Mouse (Mus musculus): ENCODE measurements around the gene Rac3.
"Not testable (repeated sequence)": the region's sequence is repeated elsewhere in the genome, so short reads cannot be mapped to it uniquely, and the experiment has no call there.

Rac3 gene

DNA sequence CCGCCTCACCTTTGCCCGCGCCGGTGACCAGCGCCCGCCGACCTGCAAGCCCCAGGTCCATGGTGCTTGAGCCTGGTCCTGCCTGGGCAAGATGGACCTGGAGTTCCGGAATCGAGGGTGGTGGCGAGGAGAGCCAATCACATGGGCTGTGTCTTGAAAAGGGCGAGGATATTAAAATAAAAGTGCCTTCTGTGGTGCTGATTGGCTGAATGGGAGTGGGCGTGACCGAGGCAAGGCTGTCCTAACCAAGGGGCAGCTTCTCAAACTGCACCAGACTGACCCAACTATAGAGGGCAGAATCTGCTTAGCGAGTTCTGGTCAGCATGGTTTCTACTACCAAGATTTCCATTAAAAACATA, 5.9 kb downstream of the Rac3 start, which contains the start of gene Dcxr:
TSS of gene Dcxr (minus strand) at position 113 of the 359 bp plus-strand sequence.
- in situ Hi-C loops (cut with MboI, MseI), result loop anchor here (5.0 kb wide), 1 partner anchor 40 kb away; no protein-coding TSS in a partner anchor

DNA sequence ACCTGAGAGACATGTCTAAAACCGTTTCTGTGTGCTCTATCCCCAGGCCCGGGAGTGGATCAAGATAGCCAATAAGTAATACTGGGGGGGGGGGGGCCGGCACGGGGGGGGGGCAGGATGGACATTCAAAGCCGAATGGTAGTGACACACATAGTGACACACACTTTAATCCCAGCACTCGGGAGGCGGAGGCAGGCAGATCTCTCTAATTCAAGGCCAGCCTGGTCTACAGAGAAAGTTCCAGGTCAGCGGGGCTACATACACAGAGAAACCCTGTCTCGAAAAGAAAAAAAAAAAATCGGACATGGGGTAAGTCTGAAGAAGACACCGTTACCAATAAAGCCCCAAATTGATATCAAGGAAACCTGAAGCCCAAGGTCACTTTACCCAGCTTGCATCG, 6.3 kb downstream of the Rac3 start:
- in situ Hi-C loops (cut with MboI, MseI), result loop anchor here (5.0 kb wide), 1 partner anchor 40 kb away; no protein-coding TSS in a partner anchor

DNA sequence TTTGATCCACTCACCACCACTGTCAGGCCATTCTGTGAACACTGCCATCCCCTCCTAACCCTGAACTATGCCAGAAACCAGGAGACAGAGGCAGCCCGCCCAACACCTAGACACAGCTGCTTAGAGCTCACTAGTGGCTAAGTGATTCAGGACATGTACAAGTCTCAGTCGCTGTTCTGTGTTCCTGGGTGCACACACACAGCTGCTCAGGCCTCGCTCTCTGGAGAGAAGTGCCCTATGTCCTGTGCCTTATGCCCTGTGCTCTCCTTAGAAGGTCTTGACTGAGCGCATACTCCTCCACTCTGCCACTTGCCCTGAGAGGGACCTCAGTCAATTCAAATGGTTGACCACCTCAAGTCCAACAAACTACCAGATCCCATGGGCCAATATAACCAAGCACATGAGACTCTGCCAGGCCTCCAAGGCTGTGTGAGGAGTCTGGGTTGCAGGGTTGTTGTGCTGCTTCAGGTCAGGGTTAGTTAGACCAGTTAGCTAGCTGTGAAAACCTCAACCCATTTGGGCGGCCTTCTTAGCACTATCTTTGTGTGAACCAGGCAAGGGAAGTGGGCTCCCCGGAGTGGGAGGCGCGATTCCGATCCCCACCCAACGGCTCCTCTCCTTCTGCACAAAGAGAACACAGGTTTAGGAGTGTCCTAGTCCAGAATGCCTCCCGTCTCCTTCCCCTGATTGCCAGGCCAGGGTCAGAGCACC, 7.4 kb downstream of the Rac3 start:
- in situ Hi-C loops (cut with MboI, MseI), result loop anchor here (5.0 kb wide), 1 partner anchor 39 kb away; no protein-coding TSS in a partner anchor

DNA sequence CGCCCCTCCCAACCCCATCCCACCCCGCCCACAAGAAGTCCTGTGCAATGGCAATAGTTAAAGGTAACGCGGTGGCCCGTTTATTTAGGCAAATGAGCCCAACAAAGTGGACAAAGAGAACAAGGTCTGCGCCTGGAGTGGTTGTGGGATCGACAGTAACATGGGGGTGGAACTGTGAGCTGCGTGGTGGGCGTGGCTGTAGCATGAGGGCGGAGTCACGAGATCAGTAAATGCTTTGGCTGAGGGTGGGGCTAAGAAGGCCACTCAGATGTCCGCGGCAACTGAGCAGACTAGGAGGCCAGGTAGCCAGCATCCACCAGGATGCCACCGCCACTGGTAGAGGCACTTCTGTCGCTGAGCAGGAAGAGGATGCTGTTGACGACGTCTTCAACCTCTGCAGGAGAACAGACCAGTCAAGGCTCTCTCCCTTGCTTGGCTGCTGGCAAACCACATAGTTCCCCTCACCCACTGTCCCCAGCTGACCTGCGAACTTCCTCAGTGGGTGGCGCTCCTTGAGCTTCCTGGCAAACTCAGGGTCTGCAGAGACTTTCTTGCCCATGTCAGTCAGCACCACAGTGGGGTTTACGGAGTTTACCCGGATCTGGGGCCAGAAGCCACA, 8.3 kb downstream of the Rac3 start:
- in situ Hi-C loops (cut with MboI, MseI), result loop anchor here (5.0 kb wide), 1 partner anchor 38 kb away; no protein-coding TSS in a partner anchor

DNA sequence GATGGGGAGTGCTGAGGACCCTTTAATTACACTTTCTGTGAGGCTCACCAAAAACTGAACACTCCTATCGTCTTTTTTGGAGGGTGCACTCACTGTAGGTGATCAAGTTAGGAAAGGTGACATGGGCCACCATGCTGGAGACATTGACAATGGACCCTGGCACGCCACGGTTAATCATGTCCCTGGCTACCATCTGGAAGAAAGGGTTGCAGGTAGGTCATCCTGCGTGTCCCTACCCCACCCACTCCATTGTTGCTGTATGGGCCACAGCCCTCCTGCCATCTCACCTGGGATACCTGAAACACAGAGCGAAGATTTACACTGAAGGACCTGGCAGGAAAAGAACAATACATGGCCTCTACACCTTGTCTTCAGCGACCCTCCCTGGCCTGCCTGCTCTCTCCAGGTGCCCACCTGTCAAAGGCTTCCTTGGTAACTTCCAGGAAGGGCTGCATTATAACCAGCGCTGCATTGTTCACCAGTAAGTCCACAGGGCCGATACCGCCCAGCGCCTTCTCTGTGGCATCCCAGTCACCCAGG, 9.1 kb downstream of the Rac3 start:
- in situ Hi-C loops (cut with MboI, MseI), result no loop called here

DNA sequence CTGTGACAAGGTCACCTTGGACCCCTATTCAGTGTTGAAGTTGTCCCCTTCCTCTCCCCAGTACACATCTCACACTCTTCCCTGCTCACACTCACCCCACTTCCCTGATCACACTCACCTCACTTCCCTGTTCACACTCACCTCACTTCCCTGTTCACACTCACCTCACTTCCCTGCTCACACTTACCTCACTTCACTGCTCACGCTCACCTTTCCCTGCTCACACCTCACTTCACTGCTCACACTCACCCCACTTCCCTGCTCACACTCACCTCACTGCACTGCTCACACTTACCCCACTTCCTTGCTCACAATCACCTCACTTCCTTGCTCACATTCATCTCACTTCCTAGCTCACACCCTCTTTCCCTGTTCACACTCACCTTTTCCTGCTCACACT, 10.1 kb downstream of the Rac3 start:
- in situ Hi-C loops (cut with MboI, MseI), result no loop called here

DNA sequence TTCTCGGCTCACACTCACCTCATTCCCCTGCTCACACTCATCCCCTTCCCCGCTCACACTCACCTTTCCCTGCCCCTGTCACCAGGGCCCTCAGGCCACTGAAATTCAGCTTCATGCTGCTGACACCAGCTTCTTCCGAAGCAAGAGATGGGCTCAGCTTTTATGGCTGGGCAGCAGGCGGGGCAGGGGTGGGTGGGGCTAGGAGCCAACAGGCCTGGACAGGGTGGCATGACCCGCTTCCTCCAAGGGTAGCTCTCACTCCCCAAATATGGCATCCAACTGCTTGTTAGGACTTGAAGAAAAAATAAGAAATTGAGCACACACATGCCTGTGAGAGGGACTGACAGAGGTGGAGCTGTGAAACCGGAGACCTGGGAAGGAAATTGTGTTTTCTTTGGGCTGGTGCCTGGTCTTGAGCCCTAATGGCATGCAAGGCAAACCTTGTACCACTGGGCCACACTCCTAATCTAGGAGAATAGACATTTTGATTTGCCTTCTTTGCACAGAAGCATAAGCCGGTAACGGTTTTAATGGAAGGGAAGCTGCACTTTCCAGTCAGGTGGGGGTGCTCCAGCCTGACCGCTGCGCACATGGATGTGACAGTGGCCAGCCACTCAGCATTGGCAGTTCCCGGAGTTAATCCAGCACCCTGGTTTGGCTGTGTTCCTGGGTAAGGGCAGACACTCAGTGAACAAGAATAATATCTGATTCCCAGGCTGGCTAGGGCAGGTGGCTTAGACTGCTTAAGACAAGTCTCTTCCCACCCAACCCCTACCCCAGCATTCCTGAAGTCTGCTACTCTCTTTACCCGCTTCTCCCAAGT, 10.8 kb downstream of the Rac3 start, which contains the start of gene Cbr2:
TSS of gene Cbr2 (minus strand) at position 257 of the 823 bp plus-strand sequence.
- in situ Hi-C loops (cut with MboI, MseI), result no loop called here

DNA sequence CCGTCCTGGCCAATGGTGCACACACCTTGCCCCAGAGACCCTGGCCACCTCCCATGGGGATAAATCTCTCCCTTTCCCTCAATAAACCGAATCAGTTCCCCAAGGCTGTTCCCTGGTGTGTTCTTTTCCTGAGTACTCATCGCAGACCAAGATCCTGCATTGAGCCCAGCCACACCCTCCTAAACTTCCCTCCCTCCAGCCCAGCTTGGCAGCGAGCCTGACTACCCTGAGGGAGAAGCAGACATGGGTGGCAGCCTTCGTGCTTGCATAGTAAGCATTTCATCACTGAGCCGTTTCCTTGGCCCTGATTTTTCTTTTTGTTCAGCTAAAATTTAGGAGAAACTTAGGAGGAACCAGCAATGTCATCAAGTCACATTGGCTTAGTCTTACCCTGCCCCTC, 12.3 kb downstream of the Rac3 start:
- in situ Hi-C loops (cut with MboI, MseI), result no loop called here

DNA sequence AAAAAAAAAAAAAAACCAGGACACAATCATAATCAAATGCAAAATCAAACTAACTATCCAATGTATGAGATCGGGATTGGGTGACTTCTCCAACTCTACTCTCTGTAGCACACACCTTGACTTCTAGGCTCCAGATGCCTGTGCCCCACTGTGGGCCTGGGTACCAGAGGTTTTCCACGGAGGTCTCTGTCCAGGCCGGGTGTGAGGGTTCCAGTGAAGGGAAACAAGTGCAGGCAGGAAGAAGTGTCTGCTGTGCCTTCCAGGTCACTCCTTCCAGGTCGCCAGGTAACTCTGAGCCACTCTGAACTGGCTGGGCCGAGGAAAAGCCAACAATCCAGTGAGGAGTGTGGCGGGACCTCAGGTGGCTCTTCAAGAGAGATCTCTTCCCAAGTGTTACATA, 15.2 kb downstream of the Rac3 start:
- in situ Hi-C loops (cut with MboI, MseI), result no loop called here

DNA sequence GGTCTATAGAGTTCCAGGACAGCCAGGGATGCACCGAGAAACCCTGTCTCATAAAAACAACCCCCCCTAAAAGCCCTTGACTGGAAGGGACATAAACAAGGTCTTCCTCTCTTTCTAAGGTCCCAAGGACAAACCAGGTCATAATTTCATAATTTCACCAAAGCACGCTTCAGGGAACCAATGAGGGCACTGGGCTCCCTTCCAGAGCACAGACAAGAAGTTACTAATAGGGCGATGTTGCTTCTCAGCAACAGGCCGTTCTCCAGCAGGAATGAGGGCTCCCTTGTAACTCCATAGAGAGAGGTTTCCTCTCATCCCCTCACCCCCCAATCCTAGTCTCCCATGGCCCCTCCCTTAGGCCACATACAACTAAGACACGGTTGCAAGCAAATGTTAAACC, 19.7 kb downstream of the Rac3 start:
- in situ Hi-C loops (cut with MboI, MseI), result no loop called here

DNA sequence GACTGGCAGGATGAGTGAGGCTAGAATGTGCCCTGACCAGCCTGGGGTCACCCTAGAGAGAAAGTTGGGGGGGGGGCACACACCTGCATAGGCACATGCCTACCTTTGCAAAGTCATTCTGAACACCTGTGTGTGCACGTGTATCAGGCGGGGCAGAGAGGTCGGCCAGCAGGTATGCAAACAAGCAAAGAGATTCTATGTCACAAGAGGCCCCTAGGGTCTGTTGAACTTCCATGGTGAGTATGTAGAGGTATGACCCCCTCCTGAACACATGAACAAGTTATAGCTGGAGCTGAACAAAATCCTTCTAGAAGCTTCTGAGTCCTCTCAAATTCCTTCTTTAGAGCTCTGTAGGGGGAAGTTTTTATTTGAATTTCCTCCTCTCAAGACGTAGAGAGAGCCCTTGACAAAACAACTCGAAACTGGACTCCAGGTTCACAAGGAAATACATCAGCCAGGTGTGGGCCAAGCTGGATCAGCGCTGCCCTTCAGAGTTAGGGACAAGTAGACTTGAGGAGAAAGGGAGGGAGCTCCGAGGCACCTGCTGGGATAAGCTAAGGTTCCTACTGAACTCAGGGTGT, 22.9 kb downstream of the Rac3 start:
- in situ Hi-C loops (cut with MboI, MseI), result no loop called here

DNA sequence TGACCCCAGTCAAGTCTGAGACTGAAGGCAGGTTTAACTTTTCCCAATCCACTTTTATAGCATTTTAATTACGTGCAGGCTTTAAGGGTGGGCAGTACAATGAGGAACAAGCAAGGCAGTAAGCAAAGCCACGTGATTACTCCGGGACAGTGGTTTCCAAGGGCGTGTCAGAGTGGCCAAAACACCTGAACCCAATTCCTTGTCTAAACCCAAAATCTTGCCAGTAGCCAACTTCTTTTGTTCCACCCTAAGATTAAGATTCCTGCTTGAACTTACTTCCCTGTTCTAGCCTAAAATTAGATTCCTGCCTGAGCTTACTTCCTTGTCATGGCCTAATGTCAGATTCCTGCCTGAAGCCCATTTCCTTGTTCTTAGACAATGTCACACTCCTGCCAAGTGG, 26.7 kb downstream of the Rac3 start:
- in situ Hi-C loops (cut with MboI, MseI), result no loop called here

DNA sequence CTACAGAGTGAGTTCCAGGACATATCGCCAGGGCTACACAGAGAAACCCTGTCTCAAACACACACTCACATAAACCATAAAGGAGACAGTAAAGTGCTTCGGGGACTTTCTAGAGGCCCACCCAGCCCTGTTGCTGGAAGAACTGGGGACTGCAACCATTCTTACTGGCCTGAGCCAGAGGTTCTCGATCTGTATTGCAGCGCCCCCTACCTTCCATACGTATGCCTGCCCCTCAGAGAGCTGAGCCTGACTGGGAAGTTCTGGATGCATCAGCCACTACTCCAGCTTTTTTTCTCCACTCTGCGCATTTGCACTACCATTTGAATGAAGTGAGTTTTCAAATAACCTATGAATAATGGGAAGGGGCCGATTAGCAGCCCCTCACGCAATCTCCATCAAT, 28.2 kb downstream of the Rac3 start:
- in situ Hi-C loops (cut with MboI, MseI), result no loop called here

DNA sequence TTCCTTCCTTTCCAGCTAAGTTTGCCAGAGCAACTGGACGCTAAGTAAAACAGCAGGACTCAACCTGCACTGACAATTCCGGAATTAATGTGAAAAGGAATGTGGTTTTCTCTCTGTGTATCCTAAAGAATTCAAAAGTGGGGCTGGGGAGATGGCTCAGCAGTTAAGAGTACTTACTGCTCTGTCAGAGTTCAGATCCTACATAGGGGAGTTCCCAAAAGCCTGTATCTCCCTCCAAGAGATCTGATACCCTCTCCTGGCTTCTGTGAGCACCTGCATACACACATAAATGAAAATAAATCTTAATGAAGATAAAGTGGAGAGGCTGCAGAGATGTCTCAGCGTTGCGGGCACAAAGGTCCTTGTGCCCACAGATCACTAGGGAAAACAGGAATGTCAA, 30.3 kb downstream of the Rac3 start:
- in situ Hi-C loops (cut with MboI, MseI), result no loop called here

DNA sequence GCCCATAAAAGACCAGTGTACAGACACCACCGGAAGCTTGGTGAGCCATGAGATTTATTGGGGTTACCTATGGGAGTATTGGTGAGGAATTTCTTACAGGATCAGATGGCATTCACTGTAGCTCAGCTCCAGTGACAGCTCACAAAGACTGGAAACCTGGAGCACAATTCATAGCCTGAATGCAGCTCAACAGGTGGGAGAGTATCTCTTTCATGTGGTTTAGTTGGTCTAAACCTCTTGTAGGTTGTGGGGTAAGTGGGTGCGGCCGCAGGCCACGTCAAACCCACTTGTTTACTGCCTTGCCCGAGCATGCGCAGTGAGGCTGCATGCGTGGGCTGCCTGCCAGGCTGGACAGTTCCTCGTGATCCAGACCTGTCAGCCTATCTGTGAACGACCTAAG, 39.0 kb downstream of the Rac3 start:
- in situ Hi-C loops (cut with MboI, MseI), result no loop called here

DNA sequence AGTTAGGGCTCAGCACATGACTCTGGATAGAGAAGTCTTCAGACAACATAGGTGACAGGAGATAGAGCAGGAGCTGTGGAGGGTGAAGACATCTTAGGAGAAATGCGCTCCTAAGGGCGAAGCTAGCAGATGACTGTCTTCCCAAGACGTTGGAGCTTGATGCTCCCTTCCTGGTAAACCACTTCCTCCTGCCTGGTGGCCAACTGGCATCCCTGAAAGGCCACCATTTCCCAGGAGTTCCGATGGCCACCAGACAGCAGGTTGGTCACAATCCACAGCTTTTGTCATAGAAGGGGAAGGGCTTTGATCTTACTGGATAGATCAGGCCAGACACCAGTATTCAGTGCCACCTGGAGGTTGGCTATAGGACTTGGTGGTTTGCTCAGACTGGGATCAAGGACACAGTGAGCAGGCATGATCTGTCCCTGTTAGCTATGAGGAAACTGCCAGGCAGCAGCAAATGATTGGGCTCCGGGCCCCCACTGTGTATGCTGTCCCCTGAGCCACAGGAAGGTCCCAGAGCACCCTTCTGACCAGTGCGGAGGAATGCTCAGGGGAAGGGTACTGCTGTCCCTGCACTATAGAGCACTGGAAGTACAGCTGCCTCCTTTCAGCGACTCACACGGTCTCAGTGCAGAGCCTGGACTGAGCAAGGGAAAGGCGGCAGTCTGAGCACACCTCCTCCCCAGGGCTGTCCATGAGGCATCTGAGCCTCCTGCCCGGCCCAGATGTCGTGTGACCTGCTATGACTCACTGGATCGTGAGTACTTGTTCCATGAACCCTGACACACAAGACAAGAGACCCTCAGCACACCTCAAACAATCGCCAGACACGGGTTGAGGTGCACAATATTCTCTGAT, 40.8 kb downstream of the Rac3 start:
- in situ Hi-C loops (cut with MboI, MseI), result no loop called here

DNA sequence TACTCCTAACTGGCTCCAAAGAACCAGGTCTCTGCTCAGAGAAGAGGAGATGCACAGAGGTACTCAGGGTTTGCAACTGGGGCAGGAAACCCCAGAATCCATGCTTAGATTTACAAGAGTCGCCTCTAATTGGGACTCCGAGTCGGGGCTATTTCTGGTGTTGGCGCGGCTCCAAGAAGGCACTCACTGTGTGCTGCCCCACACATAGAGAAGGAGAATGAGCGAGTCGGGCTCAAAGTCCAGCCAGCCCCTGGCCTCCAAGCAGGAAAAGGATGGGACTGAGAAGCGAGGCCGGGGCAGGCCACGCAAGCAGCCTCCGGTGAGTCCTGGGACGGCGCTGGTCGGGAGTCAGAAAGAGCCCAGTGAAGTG, 41.4 kb downstream of the Rac3 start, which contains the start of gene Hmga1b:
TSS of gene Hmga1b (plus strand) at position 123 of the 370 bp plus-strand sequence.
- in situ Hi-C loops (cut with MboI, MseI), result not testable (repeated sequence)

DNA sequence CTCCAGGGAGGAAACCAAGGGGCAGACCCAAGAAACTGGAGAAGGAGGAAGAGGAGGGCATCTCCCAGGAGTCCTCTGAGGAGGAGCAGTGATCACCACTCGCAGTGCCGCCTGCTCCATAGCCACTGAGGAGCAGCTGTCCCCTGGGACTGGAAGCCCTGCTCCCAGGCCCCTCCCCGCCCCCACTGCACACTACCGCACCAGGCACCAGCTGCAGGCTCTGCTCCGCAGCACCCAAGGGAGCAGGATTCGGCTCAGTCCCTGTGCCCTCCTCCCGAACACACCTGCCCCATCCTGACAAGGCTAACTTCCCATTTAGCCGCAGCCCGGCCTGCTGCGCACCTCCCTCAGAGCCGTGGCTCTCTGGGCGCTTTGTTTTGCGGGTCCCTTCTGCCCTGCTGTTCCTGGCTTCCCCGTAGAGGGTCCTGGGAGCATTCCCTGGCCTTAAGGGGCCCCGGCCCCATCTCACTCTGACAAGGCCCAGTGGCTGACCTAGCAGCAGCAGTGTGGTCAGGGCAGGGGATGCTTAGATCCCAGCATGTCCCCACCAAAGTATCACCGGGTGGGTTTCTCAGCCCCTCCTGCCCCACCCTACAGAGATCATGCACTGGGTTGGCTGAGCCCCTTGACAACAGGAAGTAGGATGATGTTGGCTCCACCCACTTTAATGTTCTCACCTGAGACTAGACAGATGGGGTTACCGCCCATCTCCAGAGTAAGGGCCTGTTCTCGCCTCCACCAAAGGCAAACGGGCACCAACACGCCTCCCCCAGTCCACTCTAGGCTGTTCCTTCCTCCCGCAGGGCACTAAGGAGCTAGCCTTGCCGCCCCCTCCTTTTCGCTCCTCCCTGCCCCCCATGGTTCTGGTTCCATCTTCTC, 42.1 kb downstream of the Rac3 start:
- in situ Hi-C loops (cut with MboI, MseI), result not testable (repeated sequence)

DNA sequence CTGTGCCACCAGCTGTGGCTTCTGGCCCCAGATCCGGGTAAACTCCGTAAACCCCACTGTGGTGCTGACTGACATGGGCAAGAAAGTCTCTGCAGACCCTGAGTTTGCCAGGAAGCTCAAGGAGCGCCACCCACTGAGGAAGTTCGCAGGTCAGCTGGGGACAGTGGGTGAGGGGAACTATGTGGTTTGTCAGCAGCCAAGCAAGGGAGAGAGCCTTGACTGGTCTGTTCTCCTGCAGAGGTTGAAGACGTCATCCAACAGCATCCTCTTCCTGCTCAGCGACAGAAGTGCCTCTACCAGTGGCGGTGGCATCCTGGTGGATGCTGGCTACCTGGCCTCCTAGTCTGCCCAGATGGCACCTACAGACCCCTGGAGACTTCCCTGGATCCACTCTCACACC, 45.8 kb downstream of the Rac3 start:
- in situ Hi-C loops (cut with MboI, MseI), result loop anchor here (5.0 kb wide), 1 partner anchor 40 kb away; the partner anchor contains the start of gene Dcxr

DNA sequence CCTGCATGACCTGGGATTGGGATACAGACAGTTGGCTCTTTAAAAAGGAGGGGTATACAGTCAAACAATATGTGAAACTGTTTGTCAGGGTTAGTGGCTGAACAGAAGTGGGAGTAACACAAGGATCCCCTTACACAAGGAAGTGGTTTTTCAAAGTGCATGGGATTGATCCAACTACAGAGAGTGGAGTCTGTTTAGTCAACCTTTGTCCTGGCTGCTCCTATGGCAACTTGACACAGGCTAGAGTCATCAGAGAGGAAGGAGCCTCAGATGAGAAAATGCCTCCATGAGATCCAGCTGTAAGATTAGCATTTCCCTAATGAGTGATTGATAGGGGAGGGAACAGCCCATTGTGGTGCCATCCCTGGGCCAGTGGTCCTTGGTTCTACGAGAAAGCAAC, 46.9 kb downstream of the Rac3 start:
- in situ Hi-C loops (cut with MboI, MseI), result loop anchor here (5.0 kb wide), 1 partner anchor 41 kb away; the partner anchor contains the start of gene Dcxr

All from T-helper 2 cell (primary cell).